Mouse (Mus musculus): ENCODE measurements at regions not wholly inside any gene's neighbourhood (a gene's known extent, or its start where the extent isn't known, plus 50 kb on each side); places are given as distances from the start of the nearest gene placed in this dataset.

DNA sequence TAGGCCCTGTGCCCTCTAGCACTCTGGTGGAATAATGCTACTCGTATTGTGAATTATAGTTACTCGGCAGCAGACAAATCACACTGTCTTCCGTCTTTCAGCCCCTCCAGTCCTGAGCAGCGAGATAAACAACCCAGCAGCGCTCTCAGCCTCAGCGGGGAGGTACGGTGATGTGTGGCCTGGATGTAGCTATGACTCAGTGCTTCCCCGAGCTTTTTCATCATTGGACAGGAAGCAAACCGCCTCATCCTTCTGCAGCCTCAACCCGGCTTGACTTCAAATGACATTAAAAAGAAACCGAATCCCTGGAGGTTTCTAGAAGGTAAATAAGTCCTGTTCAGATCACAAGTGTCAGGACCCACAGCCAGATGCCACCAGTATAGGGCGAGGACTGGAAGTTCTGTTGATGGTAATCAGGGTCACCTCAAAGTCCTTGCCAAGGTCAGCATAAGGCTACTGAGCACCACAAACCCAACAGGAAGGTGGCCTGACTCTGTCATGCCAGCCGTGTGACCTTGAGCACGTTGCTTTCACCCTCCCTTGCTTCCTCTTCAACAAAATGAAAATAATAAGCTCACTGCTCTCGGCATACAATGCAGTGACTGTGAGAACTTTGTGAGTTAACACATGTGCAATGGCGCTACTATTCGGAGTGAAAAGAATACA lies 199.0 kb upstream of the Hes1 start:
- TF ChIP-seq POLR2A (IDR thresholded peaks at IDR 0.05; ENCODE audit: borderline replicate concordance, control insufficient read depth, low read depth, low read length) = no peak
- no peak for TF ChIP-seq CTCF (IDR thresholded peaks at IDR 0.05; ENCODE audit: control insufficient read depth, insufficient read depth, low read length)
